Mouse (Mus musculus) neural tube, embryonic 14.5 days (tissue): ENCODE measurements at regions not wholly inside any gene's neighbourhood (a gene's known extent, or its start where the extent isn't known, plus 50 kb on each side); places are given as distances from the start of the nearest gene placed in this dataset.
A peak's percentile ranks its signal among the peaks of the same experiment; 100 is the strongest.

Experiments
- ATAC-seq: fragments of 200-750 bp; cut with Nextera tagmentation; 2 replicates; pipeline ENCODE4 v1.8.0; 2017; ENCODE audit warnings: low read depth, mild to moderate bottlenecking, moderate TSS enrichment, moderate library complexity
- H3K27ac ChIP-seq: fragments of 300-500 bp; sonication (generic); 2 replicates; pipeline ENCODE4 v1.5.1; 2014; ENCODE audit warnings: low read depth, mild to moderate bottlenecking, control low read depth, low read length, moderate library complexity, mixed read lengths
- H3K27me3 ChIP-seq: fragments of 300-500 bp; sonication (generic); 2 replicates; pipeline ENCODE4 v1.6.1; 2014; ENCODE audit warnings: low read length; ENCODE audit not compliant: control insufficient read depth, insufficient read depth
- H3K36me3 ChIP-seq: fragments of 300-500 bp; sonication (generic); 2 replicates; pipeline ENCODE4 v1.6.1; 2014; ENCODE audit warnings: low read length, mixed read lengths; ENCODE audit not compliant: control insufficient read depth, insufficient read depth
- H3K4me1 ChIP-seq: fragments of 300-500 bp; sonication (generic); 2 replicates; pipeline ENCODE4 v1.6.1; 2014; ENCODE audit warnings: low read length; ENCODE audit not compliant: control insufficient read depth, insufficient read depth
- H3K4me2 ChIP-seq: fragments of 300-500 bp; sonication (generic); 2 replicates; pipeline ENCODE4 v1.6.1; 2014; ENCODE audit warnings: mild to moderate bottlenecking, low read depth, low read length, control low read depth
- H3K4me3 ChIP-seq: fragments of 300-500 bp; sonication (generic); 2 replicates; pipeline ENCODE4 v1.5.1; 2014; ENCODE audit warnings: low read depth, low read length, control low read depth, mixed read lengths
- H3K9ac ChIP-seq: fragments of 300-500 bp; sonication (generic); replicated peaks from 2 replicates; pipeline ENCODE4 v1.6.1; 2014; ENCODE audit warnings: low read depth, mild to moderate bottlenecking, control low read depth, low read length, mixed read lengths
- H3K9me3 ChIP-seq: fragments of 300-500 bp; sonication (generic); 2 replicates; pipeline ENCODE4 v1.6.1; 2016; ENCODE audit warnings: low read length; ENCODE audit not compliant: control insufficient read depth
- WGBS: fragments of 180-500 bp; shearing (Covaris S2); extraction: QIAGEN DNeasy Blood & Tissue Kit; methylation state at CpG from one replicate; pipeline ENCODE4 v1.1.7; 2014; 5-methylcytosine and 5-hydroxymethylcytosine counted together

- no peaks in the 10 kb centered on the region for H3K9me3 ChIP-seq
- H3K4me1 ChIP-seq = no peaks in the 10 kb centered on the region
- WGBS = 70% methylated on average over 2 of the region's 2 CpGs
- no peak overlapping the region for H3K4me3 ChIP-seq
- no peak for ATAC-seq
- H3K36me3 ChIP-seq = no peaks in the 10 kb centered on the region
- H3K4me2 ChIP-seq = no peak overlapping the region
- H3K27me3 ChIP-seq = no peaks in the 10 kb centered on the region
- no peak overlapping the region for H3K9ac ChIP-seq
- H3K27ac ChIP-seq = no peak overlapping the region
These were observed 882.7 kb upstream of the Lcorl start for GRCm38 (mm10) chr5:46740034-46740582.

- H3K27me3 ChIP-seq = no peaks in the 10 kb centered on the region
- no peaks in the 10 kb centered on the region for H3K9me3 ChIP-seq
- no peak overlapping the region for H3K27ac ChIP-seq
- H3K4me3 ChIP-seq = no peak overlapping the region
- H3K4me1 ChIP-seq = no peaks in the 10 kb centered on the region
- 72% methylated on average over 3 of the region's 3 CpGs for WGBS
- no peak; the same call in 1 of the 2 replicates for ATAC-seq
- H3K9ac ChIP-seq = no peak overlapping the region
- no peaks in the 10 kb centered on the region for H3K36me3 ChIP-seq
- no peak overlapping the region for H3K4me2 ChIP-seq
These were observed 875.1 kb upstream of the Lcorl start for GRCm38 (mm10) chr5:46732510-46732909.

GRCm38 (mm10) chr5:46732025-46732424, 874.6 kb upstream of the Lcorl start:
- H3K36me3 ChIP-seq = no peaks in the 10 kb centered on the region

GRCm38 (mm10) chr5:46731297-46731696, 873.9 kb upstream of the Lcorl start:
- no peak overlapping the region for H3K9ac ChIP-seq
- H3K36me3 ChIP-seq = no peaks in the 10 kb centered on the region
- H3K4me2 ChIP-seq = no peak overlapping the region
- peak; percentile 70 for ATAC-seq
- H3K27me3 ChIP-seq = no peaks in the 10 kb centered on the region
- H3K9me3 ChIP-seq = no peaks in the 10 kb centered on the region
- WGBS = 55% methylated on average over 3 of the region's 3 CpGs
- no peak overlapping the region for H3K27ac ChIP-seq
- H3K4me3 ChIP-seq = no peak overlapping the region
- no peaks in the 10 kb centered on the region for H3K4me1 ChIP-seq

More at GRCm38 (mm10) chr5:46732025-46732424, 874.6 kb upstream of the Lcorl start:
- H3K4me3 ChIP-seq = no peak overlapping the region
- no peak overlapping the region for H3K4me2 ChIP-seq
- H3K9ac ChIP-seq = no peak overlapping the region
- H3K4me1 ChIP-seq = no peaks in the 10 kb centered on the region
- peak; percentile 58; the same call in 1 of the 2 replicates for ATAC-seq
- H3K27me3 ChIP-seq = no peaks in the 10 kb centered on the region
- H3K27ac ChIP-seq = no peak overlapping the region
- no peaks in the 10 kb centered on the region for H3K9me3 ChIP-seq
- 78% methylated on average over 5 of the region's 5 CpGs for WGBS

GRCm38 (mm10) chr5:46709596-46709995, 852.2 kb upstream of the Lcorl start:
- no peaks in the 10 kb centered on the region for H3K36me3 ChIP-seq
- WGBS = 63% methylated on average over 3 of the region's 3 CpGs
- H3K9me3 ChIP-seq = no peaks in the 10 kb centered on the region
- H3K27me3 ChIP-seq = no peaks in the 10 kb centered on the region
- no peaks in the 10 kb centered on the region for H3K4me1 ChIP-seq
- H3K4me3 ChIP-seq = no peak overlapping the region
- no peak overlapping the region for H3K4me2 ChIP-seq
- ATAC-seq = no peak
- no peak overlapping the region for H3K27ac ChIP-seq
- H3K9ac ChIP-seq = no peak overlapping the region

GRCm38 (mm10) chr5:46707845-46708244, 850.4 kb upstream of the Lcorl start:
- H3K27ac ChIP-seq = no peak overlapping the region
- ATAC-seq = no peak
- H3K9me3 ChIP-seq = no peaks in the 10 kb centered on the region
- H3K36me3 ChIP-seq = no peaks in the 10 kb centered on the region
- H3K9ac ChIP-seq = no peak overlapping the region
- no peak overlapping the region for H3K4me3 ChIP-seq
- no peak overlapping the region for H3K4me2 ChIP-seq
- no peaks in the 10 kb centered on the region for H3K4me1 ChIP-seq
- no peaks in the 10 kb centered on the region for H3K27me3 ChIP-seq
- 80% methylated on average over 1 of the region's 1 CpGs for WGBS

GRCm38 (mm10) chr5:46707021-46707420, 849.6 kb upstream of the Lcorl start:
- H3K4me1 ChIP-seq = no peaks in the 10 kb centered on the region
- no peaks in the 10 kb centered on the region for H3K9me3 ChIP-seq
- no peak overlapping the region for H3K4me3 ChIP-seq
- no peak for ATAC-seq
- H3K9ac ChIP-seq = no peak overlapping the region
- H3K27ac ChIP-seq = no peak overlapping the region
- H3K27me3 ChIP-seq = no peaks in the 10 kb centered on the region
- no peaks in the 10 kb centered on the region for H3K36me3 ChIP-seq
- no peak overlapping the region for H3K4me2 ChIP-seq
- WGBS = 93% methylated on average over 5 of the region's 5 CpGs

- ATAC-seq = no peak
These were observed 820.6 kb upstream of the Lcorl start for GRCm38 (mm10) chr5:46678007-46678406.

GRCm38 (mm10) chr5:46674810-46675502, 817.5 kb upstream of the Lcorl start:
- Histone ChIP-seq H3K4me3 (no peak overlapping the region), H3K27me3 (no peaks in the 10 kb centered on the region), H3K27ac (no peak overlapping the region), H3K9me3 (no peaks in the 10 kb centered on the region), H3K4me2 (no peak overlapping the region), H3K9ac (no peak overlapping the region), H3K36me3 (no peaks in the 10 kb centered on the region), H3K4me1 (no peaks in the 10 kb centered on the region)
- ATAC-seq = no peak
- WGBS = 92% methylated on average over 3 of the region's 3 CpGs

More at GRCm38 (mm10) chr5:46678007-46678406, 820.6 kb upstream of the Lcorl start:
- Histone ChIP-seq H3K36me3 (no peaks in the 10 kb centered on the region), H3K4me1 (no peaks in the 10 kb centered on the region), H3K4me2 (no peak overlapping the region), H3K9ac (no peak overlapping the region), H3K4me3 (no peak overlapping the region), H3K9me3 (no peaks in the 10 kb centered on the region), H3K27ac (no peak overlapping the region), H3K27me3 (no peaks in the 10 kb centered on the region)
